Mouse (Mus musculus): ENCODE measurements at regions not wholly inside any gene's neighbourhood (a gene's known extent, or its start where the extent isn't known, plus 50 kb on each side); places are given as distances from the start of the nearest gene placed in this dataset.

DNA sequence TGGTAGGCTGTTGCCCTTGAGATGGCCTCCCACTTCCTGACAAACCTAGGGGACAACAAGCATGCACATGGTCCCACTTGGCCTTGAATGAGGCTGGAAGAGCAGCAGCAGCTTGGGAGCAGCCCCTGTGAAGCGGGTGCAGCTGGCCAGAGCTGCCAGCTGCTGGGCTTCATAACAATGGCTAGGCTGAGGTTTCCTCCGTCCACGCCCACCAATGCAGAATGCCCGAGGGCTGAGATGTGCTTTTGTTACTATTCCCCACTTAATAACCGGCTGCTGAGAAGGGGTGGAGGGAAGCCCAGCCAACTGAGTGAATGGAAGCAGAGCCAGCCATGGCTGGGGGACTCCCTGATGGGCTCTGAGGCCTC lies 202.1 kb downstream of the Sox11 start:
- no peak for DNase-seq

DNA sequence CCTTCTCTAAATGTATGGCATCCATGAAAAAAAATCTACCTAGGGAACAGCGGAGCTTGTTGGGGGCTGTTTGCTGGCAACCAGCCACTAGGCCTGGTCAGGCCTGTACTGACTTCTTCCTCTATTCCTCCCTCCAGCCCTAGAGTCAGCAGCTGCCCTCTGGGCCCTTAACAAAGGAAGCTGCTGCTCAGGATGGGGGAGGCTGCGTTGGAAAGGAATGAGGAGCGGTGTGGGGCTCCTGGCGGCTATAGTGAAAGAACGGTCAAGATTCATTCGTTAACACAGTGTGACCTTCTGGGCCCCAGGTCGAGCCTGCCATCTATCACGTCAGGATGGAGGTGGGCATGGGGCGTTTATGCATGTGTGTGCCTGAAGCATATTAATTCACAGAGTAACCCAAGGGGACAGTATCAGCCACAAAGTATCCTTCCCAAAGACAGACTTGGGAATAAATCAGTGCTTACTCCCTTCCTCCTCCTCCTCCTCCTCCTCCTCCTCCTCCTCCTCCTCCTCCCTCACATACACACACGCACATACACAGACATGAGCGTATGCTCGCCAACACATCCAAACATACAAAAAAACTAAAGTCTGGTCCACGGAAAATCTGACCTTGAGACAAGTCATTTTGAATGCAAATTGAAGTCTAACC lies 202.6 kb downstream of the Sox11 start:
- DNase-seq, result no peak

DNA sequence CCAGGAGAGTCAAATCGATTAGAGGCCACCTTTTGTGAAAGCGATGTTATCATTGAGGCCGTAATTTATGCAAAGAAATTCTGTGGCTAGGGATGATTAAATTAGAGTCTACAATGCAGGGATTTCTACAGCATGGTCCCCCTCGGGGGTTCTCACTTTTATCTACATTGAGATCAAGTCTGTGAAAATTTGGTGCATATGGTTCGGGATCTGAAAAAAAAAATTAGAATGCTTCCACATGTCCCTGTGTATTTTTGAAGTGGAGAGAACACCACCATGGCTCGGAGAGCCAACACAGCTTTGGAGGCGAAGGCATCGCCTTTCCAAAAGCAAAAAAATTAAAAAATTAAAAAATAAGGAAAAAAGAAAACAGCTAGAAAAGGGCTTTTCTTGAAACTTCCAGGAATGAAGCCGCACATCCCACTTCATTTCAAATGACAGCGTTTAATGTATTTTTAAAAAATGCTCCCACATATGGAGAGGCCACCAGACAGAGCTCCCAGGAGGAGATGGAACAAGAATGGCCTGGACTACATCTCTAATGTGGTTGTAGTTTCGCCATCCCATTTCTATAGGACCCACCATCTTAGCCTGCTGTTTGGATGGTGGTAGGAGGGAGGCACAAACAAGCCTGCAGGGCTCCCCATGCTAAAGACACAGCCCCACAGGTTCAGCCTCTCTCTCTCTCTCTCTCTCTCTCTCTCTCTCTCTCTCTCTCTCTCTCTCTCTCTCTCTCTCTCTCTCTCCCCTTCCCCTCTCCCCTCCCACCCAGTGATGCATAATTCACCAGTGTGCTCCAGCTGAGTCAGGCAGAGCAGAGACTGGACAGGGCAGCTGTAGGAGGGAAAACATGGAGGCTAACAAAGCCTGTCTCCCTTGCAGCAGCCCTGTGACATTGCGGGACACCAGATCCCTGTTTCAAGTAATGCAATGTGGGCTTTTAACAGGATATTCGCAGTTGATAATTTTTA lies 203.4 kb downstream of the Sox11 start:
- no peak for DNase-seq

DNA sequence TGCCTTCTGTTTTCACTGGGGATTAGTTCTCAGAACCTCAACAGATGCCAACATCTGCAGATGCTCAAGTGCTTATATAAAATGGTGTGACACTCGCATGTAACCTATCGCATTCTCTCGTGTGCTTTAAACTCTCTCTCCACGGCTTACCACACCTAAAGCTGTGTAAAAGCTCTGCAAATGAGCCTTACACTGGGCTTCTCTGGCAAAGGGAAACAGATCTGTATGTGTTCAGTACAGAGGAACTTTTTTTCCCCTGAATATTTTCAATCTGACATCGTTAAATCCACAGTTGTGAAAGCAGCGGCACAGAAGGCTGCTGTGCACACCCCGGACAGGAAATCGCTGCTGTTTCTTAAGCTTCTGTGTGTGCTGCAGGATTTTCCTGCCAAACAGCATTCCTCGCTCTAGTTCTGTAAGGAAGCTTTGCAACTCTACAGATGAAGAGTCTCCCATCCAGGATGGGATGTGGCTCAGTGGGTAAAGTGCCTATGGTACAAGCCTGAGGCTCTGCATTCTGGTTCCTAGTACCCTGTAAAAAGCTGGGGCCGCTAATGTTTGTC lies 206.3 kb downstream of the Sox11 start:
- peak in 1 of 2 experiments; percentile 5 for DNase-seq

DNA sequence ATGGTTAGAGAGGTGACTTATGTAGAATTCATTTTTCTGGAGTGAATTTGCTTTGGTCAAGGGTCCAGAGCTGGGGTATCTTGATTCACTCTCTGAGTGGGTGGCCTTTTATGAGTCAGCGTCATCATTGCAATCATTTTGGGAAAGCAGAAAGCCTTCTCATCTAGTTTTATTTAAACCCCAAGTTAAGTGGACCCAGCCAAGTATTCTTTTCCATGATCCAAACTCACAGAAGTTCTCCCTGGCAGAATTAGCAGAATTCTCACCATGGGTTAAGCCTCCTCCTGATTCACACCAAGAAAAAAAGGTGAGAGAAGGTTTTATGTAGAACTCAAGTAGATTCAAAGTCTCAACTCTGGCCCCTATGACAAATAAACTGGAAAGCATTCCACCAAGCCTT lies 211.8 kb downstream of the Sox11 start:
- no peak for DNase-seq

DNA sequence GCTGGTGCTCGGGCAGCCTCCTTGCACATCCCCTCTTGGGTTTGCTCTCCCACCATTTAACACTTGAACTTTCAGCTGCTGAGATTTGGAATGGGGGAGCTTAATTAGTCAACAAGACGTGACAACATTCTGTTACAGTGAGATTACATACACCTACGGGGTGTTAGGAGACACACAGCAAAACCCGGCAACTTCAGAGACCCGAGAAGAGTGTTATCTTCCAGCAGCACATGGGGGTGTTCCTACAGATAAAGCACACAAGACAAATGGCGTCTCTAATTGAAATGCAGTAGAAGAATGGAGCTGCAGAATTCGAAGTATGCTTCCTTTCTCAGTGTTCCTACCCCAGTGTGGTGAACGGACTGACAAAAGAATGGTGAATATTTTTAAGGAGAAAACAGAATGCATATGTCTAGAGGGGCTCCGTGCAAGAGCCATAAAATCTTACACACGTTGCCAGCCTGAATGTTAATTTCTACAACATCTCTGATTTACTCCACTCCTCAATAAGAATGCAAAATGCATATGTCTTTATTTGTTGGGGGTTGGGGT lies 215.2 kb downstream of the Sox11 start:
- DNase-seq, result no peak

DNA sequence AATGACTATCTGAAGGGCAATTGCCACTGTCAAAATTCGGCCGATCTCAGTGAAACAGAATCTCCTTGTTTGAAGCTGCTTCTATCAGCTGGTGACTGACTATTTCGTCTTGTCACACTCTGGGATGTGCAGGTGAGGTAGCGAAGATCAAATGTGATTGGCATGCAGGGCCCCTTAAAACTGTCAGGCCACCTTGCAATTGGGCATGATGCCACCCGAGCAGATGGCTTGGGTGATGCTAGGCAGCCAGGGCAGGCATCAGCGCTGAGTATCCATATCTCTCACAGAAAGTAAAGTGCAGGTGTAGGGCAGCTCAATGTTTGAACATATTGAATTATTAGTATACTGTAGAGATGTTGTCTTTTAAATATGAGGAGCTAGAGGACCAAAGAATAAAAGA lies 223.8 kb downstream of the Sox11 start:
- DNase-seq, result no peak

DNA sequence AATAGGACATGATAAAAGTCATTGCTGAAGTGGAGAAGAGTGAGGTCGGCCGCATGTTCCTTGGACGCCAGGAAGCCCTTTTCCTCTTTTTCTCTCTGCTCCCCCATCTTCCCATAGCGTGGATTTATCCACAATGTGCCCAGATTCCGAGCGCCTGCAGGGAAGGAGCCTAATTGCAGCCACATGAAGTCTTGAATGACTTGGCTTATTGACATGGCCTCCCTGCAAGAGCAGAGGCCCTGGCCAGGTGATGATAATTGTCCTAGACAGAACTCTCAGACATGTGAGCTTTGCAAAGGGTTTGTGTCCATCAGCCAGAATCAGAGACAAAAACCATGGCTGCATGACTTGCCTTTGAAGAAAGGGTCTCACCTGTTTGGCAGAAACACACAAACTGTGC lies 227.0 kb downstream of the Sox11 start:
- no peak for DNase-seq

DNA sequence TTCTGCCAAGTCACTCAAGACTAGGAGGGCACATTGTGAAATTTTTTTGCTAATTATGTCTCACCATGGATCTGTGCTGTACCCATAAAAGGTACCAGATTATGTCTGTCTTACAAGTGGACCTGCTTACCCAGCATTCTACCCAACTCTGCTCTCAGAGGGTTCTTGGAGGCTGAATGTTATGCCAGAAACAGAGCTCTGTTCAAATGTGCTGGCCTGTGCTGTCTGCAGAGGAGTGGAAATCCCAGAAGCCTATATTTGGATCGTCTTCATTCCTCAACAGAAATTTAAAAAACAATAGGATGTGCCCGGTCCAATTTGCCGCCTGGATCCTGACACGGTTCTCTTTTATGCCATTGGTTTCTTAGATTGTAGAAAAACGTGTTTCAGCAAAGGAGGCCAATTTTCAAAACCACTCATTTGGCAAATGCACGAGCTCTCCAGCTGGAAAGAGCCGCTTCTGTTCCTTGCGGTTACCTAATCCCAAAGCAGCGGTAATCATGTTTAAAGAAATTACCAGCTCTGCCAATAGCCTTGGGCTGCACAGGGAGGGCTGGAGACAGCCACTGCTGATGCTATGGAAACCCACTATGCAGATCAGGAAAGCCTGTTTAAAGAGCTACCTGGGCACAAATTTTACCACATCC lies 237.3 kb downstream of the Sox11 start:
- DNase-seq, result no peak

DNA sequence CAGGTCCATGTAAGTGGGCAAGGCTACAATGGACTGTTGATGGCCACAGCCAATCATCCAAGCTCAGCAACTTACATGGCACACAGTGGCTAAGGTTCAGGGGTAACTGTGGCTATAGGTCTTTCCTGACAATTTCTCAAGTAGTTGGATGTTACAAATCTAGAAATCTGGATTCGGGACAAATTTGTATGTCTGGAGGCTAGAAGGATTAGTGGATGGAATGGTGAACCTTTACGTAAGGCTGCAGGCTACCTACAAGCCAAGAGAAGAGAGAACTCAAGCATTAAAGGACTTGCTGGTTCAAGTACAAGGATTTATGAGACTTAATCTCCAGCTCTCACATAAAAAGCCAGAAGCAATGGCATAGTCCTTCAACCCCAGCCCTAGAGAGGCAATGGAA lies 239.4 kb downstream of the Sox11 start:
- no peak for DNase-seq

DNA sequence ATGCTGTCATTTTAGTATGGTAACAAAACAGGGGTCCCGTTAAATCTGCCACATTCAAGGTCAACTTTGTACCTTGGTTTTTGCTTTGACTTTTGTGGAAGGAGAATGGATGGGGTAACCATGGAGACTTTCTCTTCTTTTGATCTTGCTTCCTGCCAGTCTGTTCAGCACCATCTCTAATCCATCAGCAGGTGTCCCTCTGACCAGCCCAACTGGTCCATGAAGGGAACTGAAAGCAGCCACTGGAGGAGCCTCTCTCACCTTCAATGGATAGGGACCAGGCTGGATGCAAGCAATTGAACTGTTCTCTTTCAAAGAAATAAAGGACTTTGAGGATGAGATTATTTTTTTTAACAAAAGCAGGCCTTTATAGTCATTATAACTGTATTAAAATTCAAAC lies 253.2 kb downstream of the Sox11 start:
- no peak for DNase-seq

DNA sequence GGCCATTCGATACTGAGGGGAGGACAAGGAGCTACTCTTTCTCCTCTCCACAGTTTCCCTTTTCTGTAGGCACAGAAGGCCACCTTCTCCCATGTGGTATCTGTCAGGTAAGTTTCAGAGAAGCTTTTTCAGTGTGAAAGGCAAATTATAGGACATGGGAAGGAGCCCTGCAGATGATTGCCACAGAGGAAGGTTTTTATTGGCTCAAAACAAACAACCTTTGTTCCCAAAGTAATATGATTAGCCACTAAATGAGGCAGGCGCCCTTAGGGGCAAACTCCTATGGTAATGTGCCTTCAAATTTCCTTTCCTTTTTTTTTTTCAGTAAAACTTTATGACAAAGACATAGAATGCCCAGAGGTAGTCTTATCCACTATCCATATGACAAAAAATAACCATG lies 256.5 kb downstream of the Sox11 start:
- no peak for DNase-seq

DNA sequence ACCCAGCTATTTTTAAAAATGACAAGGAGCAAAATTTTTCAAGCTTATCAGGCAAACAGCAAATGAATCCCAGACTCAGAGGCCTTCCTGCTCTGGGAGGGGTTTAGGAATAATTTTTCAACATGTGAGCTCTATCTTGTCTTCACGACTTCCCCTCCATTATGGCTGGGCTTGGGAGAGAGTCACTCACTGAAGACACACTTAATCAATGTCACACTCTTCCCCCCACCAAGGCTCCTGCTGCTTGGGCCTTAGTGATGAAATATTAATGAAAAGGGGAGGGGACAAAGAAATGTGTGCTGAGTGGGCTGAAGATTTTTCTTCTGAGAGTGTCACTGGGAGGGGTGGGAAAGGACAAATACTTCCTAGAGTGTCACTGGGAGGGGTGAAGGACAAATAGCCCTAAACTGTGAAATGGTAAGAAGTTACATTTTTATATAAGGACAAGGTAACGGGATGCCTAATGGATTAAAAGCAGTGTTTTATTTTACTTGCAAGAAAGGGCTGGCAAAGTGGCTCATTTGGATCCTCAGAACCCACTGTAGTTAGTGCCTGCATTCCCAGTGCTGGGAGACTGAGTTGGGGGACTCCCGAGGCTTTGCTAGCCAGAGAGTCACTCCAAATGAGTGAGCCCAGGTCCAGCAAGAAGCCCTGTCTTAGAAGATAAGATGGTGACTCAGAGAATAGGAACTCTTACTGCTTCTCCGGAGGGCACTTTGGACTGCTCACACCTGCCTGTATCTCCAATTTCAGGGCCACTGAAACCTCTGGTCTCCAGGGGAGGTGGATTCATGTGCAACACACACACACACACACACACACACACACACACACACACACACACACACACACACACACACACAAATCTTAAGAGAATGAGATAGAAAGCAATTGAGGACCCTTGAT lies 258.5 kb downstream of the Sox11 start:
- no peak for DNase-seq

DNA sequence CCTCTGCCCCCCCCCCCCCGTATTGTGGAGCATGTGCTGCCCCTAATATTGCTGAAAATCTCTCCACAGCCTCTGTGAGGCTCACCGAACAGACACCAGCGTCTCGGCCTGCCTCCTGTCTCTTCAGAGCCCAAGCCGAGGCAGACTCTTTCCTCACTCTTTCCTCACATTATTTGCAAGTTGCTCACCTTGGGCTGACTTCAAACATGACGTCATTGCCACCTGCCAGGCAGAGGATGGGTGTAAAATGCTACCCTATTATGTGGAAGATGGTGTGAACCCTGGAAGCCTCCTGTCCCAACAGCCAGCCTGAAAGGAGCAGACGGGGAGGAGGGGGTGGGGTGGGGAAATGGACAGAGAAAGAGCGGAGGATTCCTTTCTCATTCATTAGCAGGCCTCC lies 259.3 kb downstream of the Sox11 start:
- no peak for DNase-seq

DNA sequence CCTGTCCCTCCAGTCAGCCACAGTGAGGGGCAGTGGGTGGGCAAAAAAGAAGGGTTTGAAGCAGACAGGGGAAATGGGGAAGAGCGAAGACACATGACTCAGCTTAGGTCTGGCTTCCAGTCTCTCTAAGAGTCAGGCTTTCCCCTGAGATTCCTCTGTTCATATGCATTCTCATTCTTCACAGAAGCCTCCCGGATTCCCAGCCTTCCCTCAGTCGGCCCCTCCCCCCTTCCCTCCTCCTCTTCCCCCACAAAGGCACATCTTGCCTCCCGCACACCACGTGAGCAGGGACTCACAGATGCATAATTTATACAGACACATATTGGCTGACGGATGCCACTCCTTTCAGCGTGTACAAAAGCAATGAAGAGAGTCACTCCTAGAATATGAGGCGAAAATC lies 259.8 kb downstream of the Sox11 start:
- DNase-seq, result no peak

DNA sequence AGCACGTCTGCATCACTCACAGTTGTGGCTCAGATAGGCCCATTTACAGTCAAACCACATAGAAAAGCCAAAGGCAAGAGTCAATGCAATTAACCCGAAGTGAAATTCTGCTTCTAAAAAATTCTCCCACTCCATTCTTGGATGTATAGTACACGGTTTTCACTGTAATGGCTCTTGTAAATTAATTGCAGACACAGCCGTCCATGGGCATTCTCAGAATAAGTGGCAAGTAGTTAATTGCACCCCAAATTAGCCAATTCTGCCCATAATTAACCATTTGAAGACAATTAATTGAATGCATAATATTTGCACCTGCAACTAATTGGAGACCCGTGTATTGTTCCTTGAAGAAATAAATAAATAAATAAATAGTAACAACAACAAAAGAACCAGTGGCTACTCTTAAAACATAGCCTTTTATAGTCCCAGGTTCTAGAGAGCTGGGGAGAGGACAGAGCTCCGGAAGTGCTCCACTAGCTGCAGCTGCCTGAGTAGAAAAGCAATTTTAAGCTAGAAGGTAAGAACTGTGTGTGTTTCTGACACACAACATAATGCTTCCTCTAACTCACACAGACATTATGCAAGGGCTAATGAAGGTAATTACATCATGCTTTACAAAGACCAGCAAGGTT lies 266.2 kb downstream of the Sox11 start:
- no peak for DNase-seq

DNA sequence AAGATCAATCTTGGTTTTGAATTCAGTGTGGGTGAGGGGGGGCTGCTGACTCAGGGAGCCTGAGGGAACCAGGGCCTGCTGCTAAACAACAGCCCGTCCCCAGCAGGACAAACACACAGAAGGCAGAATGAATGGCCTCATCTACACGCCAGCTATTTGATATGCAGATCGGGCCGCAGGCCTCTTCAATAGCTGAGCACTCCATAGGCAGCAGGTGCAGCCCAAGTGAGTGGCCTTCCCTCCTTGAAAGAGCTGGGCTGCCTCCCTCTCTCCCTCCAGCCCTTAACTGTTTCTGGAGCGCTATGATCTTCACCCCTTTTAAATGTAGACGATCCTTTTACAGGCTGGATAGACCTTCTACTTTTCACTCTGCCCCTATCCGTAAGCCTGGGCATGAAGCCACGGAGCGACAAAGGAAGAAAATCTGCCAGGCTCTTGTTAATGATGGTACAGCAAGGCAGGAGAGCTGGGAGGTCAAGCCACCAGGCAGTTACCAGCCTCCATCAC lies 277.3 kb downstream of the Sox11 start:
- no peak for DNase-seq

DNA sequence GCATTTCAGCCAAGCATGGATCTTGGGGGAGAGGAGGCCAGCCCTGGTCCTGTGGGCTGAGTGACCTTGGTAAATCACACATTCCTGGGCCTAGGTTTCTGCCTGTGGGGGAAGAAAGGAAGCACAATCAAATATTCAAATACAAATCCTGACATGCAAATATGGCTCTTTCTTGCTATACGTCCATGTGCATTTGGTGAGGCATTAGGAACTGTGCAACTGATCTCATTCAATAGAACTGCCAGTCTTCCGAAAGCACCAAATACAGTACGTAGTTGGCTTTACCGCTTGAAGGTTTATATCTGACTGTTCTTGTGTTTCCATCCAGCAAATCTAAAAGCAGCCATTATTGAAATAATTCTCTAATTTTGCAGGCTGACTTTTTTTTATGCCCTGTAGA lies 278.9 kb downstream of the Sox11 start:
- DNase-seq, result no peak

DNA sequence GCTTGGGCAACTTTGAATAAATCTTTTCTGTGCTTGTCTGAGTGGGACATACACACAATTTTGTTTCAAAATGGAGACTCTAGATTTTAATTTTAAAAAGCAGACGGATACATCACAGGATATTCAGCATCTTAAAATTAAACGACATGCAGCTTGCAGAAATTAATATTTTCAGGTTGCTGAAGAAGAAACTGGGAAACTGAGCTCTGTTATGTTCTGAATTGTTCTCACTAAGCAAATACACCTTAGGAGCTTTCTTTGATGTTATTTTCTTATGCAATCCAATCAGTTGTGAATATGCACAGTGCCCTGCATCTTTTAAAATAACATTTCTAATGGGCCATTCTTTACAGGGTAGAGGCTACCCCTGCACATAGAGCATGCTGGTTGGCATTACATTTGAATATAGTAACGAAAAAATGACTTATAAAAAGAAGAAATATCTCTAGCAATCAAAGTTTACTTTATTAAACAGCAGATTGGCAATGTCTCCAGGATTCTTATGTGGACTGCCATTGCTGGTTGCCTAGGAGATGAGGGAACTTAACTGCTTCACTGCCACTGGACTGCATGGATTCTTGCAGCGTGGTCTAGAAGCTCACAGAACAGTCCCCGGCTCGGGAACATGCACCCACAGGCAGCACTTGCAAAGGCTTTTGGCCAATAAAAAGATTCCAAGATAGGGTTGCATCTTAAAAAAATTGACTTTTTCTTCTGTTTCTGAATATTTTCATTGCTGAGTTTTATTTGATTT lies 279.7 kb downstream of the Sox11 start:
- no peak for DNase-seq

DNA sequence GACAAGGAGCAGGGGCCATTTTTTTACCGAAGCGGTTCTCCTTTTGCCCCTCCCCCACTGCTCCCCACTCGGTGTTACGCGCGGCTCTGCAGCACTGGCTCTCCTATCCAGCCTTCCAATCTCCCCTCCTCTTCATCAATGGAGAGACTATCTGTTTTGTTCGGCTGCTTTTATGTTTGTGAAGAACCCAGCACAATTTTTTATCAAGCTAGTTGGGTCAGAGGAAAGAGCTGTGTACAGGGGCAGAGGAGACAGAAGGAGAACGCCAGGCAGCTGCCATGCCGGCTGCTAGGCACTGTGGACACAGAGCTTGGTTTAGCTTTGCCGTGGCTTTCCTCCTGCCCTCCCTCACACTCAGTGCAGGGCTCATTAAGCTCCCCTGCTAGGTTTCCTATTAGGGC lies 280.3 kb downstream of the Sox11 start:
- DNase-seq, result peak in 1 of 2 experiments; percentile 19

All from heart, adult 18-20 months (tissue).